Mouse (Mus musculus) lung, postnatal 0 days (tissue): ENCODE results near the gene Armc9.

Experiments used
- CTCF ChIP-seq: IDR thresholded peaks from 2 replicates; pipeline ENCODE4 v1.5.1; 2016; ENCODE audit warnings: antibody characterized with exemption, mild to moderate bottlenecking
- EP300 ChIP-seq: IDR thresholded peaks from 2 replicates; pipeline ENCODE4 v1.6.1; 2016; ENCODE audit warnings: antibody characterized with exemption, mild to moderate bottlenecking, control low read depth

GRCm38 (mm10) chr1:86143165-86143564, 11.4 kb upstream of the Armc9 start:
- no peak for TF ChIP-seq EP300
- no peak for TF ChIP-seq CTCF
